Mouse (Mus musculus) ES-Bruce4 (cell line): ENCODE results near the gene Colgalt2.

ENCODE experiments used
- CTCF ChIP-seq: IDR thresholded peaks from one replicate; pipeline ENCODE4 v1.8.1; 2011; ENCODE audit warnings: low read depth, low read length
- POLR2A ChIP-seq: IDR thresholded peaks from one replicate; pipeline ENCODE4 v1.8.1; 2011; ENCODE audit warnings: low read length; ENCODE audit not compliant: insufficient read depth

DNA sequence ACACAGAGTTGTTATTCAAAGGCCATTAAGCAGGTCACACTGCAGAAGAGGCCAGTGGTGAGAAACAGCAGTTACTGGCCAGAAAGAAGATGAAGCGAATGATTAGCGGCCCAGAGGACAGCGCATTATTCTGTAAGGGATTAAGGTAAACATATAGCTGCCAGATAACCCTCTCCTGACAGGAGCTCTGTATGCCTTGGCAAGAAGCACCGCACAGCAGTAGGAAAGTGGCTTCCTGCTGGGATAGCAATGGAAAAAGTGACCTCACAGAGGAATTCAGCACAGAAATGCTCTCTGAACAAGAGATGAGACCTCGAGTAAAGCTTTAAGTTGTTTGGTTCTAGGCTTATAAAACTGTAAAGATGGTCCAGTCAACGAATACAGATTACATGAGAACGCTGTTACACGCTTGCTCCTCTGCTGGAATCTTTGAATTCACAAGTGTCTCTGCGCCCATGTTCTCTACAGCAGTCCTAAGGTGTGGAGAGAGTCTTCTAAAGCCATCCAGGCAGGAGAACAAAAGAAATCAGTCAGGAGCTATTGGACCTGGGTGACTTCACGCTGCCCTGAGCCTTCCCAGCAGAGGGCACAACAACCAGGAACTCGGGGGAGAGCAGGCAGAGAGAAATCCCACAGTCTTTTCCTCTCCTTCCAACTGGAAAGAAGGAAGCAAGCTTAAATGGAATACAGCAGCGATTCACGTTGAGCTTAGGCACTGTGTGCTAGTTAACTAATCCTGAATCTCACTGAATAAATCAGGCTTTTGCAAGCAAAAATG is 31.1 kb upstream of the Colgalt2 start:
- TF ChIP-seq CTCF = no peak
- no peak for TF ChIP-seq POLR2A
